Mouse (Mus musculus): ENCODE data around the gene 4930519P11Rik. TPM values are rescaled to one million over a fixed set of nuclear protein-coding genes. Genes with fewer than 3 reads are reported as not detected.

4930519P11Rik gene
- total RNA-seq, 1 experiment from 2014 or later = 5.4 TPM

- no peak for ATAC-seq (ENCODE audit: extremely low read depth, insufficient number of reproducible peaks, low FRiP score, poor library complexity, severe bottlenecking)
Observed at GRCm38 (mm10) chr2:154633876-154634644, 20.8 kb upstream of the 4930519P11Rik start.

GRCm38 (mm10) chr2:154633039-154633742 lies 20.0 kb upstream of the 4930519P11Rik start:
- no peak for ATAC-seq (ENCODE audit: extremely low read depth, insufficient number of reproducible peaks, low FRiP score, poor library complexity, severe bottlenecking)

GRCm38 (mm10) chr2:154632203-154632780 lies 19.1 kb upstream of the 4930519P11Rik start:
- no peak for ATAC-seq (ENCODE audit: extremely low read depth, insufficient number of reproducible peaks, low FRiP score, poor library complexity, severe bottlenecking)

GRCm38 (mm10) chr2:154630531-154630930 lies 17.3 kb upstream of the 4930519P11Rik start:
- no peak for ATAC-seq (ENCODE audit: extremely low read depth, insufficient number of reproducible peaks, low FRiP score, poor library complexity, severe bottlenecking)

- no peak for ATAC-seq (ENCODE audit: extremely low read depth, insufficient number of reproducible peaks, low FRiP score, poor library complexity, severe bottlenecking)
Observed at GRCm38 (mm10) chr2:154624137-154624536, 10.9 kb upstream of the 4930519P11Rik start.

- ATAC-seq (ENCODE audit: extremely low read depth, insufficient number of reproducible peaks, low FRiP score, poor library complexity, severe bottlenecking) = no peak
Observed at GRCm38 (mm10) chr2:154621684-154622083, 8.4 kb upstream of the 4930519P11Rik start.

- no peak for ATAC-seq (ENCODE audit: extremely low read depth, insufficient number of reproducible peaks, low FRiP score, poor library complexity, severe bottlenecking)
Observed at GRCm38 (mm10) chr2:154617061-154617460, 3.8 kb upstream of the 4930519P11Rik start.

- no peak for ATAC-seq (ENCODE audit: extremely low read depth, insufficient number of reproducible peaks, low FRiP score, poor library complexity, severe bottlenecking)
Observed at GRCm38 (mm10) chr2:154615674-154616073, 2.4 kb upstream of the 4930519P11Rik start.

GRCm38 (mm10) chr2:154614841-154615576 lies 1.8 kb upstream of the 4930519P11Rik start:
- no peak for ATAC-seq (ENCODE audit: extremely low read depth, insufficient number of reproducible peaks, low FRiP score, poor library complexity, severe bottlenecking)

GRCm38 (mm10) chr2:154609050-154609767 lies 4.0 kb downstream of the 4930519P11Rik start:
- no peak for ATAC-seq (ENCODE audit: extremely low read depth, insufficient number of reproducible peaks, low FRiP score, poor library complexity, severe bottlenecking)

GRCm38 (mm10) chr2:154606965-154607364 lies 6.3 kb downstream of the 4930519P11Rik start:
- ATAC-seq (ENCODE audit: extremely low read depth, insufficient number of reproducible peaks, low FRiP score, poor library complexity, severe bottlenecking) = no peak

GRCm38 (mm10) chr2:154604156-154604555 lies 9.1 kb downstream of the 4930519P11Rik start:
- no peak for ATAC-seq (ENCODE audit: extremely low read depth, insufficient number of reproducible peaks, low FRiP score, poor library complexity, severe bottlenecking)

- ATAC-seq (ENCODE audit: extremely low read depth, insufficient number of reproducible peaks, low FRiP score, poor library complexity, severe bottlenecking) = peak; percentile 96
Observed at GRCm38 (mm10) chr2:154603638-154604153, 9.5 kb downstream of the 4930519P11Rik start, which contains the start of gene Pxmp4. Pxmp4 (minus strand) TSS chr2:154603708.

- no peak for ATAC-seq (ENCODE audit: extremely low read depth, insufficient number of reproducible peaks, low FRiP score, poor library complexity, severe bottlenecking)
Observed at GRCm38 (mm10) chr2:154603007-154603637, 10.1 kb downstream of the 4930519P11Rik start.

GRCm38 (mm10) chr2:154601324-154601723 lies 11.9 kb downstream of the 4930519P11Rik start:
- ATAC-seq (ENCODE audit: extremely low read depth, insufficient number of reproducible peaks, low FRiP score, poor library complexity, severe bottlenecking) = no peak

- no peak for ATAC-seq (ENCODE audit: extremely low read depth, insufficient number of reproducible peaks, low FRiP score, poor library complexity, severe bottlenecking)
Observed at GRCm38 (mm10) chr2:154600586-154600985, 12.7 kb downstream of the 4930519P11Rik start.

GRCm38 (mm10) chr2:154597399-154597798 lies 15.8 kb downstream of the 4930519P11Rik start:
- no peak for ATAC-seq (ENCODE audit: extremely low read depth, insufficient number of reproducible peaks, low FRiP score, poor library complexity, severe bottlenecking)

GRCm38 (mm10) chr2:154595775-154596174 lies 17.5 kb downstream of the 4930519P11Rik start:
- ATAC-seq (ENCODE audit: extremely low read depth, insufficient number of reproducible peaks, low FRiP score, poor library complexity, severe bottlenecking) = no peak

Data from neutrophil, adult 5-6 weeks (primary cell).